Mouse (Mus musculus) thymus, adult 2 months (tissue): ENCODE results near the gene Cacna1s.

Experiments used
- CTCF ChIP-seq: fragments of 200-500 bp; IDR thresholded peaks from 2 replicates; pipeline ENCODE4 v1.5.1; 2012; ENCODE audit warnings: mild to moderate bottlenecking, control low read depth, low read length, moderate library complexity, borderline replicate concordance; ENCODE audit not compliant: control insufficient read depth, poor library complexity, insufficient read depth; ENCODE audit errors: extremely low read depth
- POLR2A ChIP-seq: fragments of 200-500 bp; IDR thresholded peaks from 2 replicates; pipeline ENCODE4 v1.6.1; 2012; ENCODE audit warnings: mild to moderate bottlenecking, low read length, control low read depth, moderate library complexity; ENCODE audit not compliant: control insufficient read depth, poor library complexity, insufficient read depth; ENCODE audit errors: extremely low read depth

- no peak for TF ChIP-seq POLR2A
- no peak for TF ChIP-seq CTCF
Measured at GRCm38 (mm10) chr1:136156304-136156703, 103.8 kb downstream of the Cacna1s start.
